Mouse (Mus musculus) liver, postnatal 0 days (tissue): Measurements from ENCODE around the gene Mri1. TPM values are rescaled to one million over a fixed set of nuclear protein-coding genes. Genes with fewer than 3 reads are reported as not detected.

Experiments
- ATAC-seq: fragments of 200-750 bp; cut with Nextera tagmentation; 2 replicates; pipeline ENCODE4 v1.8.0; 2017; ENCODE audit warnings: mild to moderate bottlenecking, moderate library complexity
- DNase-seq: peaks from one replicate; pipeline ENCODE4 v3.0.0-alpha.2; 2016
- H3K27ac ChIP-seq: fragments of 300-500 bp; sonication (generic); 2 replicates; pipeline ENCODE4 v1.5.1; 2014; ENCODE audit warnings: antibody characterized with exemption, moderate library complexity, mild to moderate bottlenecking, low read depth
- H3K27me3 ChIP-seq: fragments of 300-500 bp; sonication (generic); 2 replicates; pipeline ENCODE4 v1.6.1; 2014; ENCODE audit warnings: low read length, control low read depth, mixed read lengths; ENCODE audit not compliant: insufficient read depth
- H3K36me3 ChIP-seq: fragments of 300-500 bp; sonication (generic); replicated peaks from 2 replicates; pipeline ENCODE4 v1.6.1; 2014; ENCODE audit warnings: mild to moderate bottlenecking, control low read depth, low read length, moderate library complexity, mixed read lengths; ENCODE audit not compliant: insufficient read depth
- H3K4me1 ChIP-seq: fragments of 300-500 bp; sonication (generic); 2 replicates; pipeline ENCODE4 v1.6.1; 2014; ENCODE audit warnings: antibody characterized with exemption, mild to moderate bottlenecking, control low read depth; ENCODE audit not compliant: insufficient read depth
- H3K4me2 ChIP-seq: fragments of 300-500 bp; sonication (generic); 2 replicates; pipeline ENCODE4 v1.6.1; 2014; ENCODE audit warnings: low read depth, mild to moderate bottlenecking, low read length, moderate library complexity, mixed read lengths
- H3K4me3 ChIP-seq: fragments of 300-500 bp; sonication (generic); 2 replicates; pipeline ENCODE4 v1.5.1; 2014; ENCODE audit warnings: low read depth, low read length
- H3K9ac ChIP-seq: fragments of 300-500 bp; sonication (generic); replicated peaks from 2 replicates; pipeline ENCODE4 v1.6.1; 2014; ENCODE audit warnings: mild to moderate bottlenecking, moderate library complexity
- H3K9me3 ChIP-seq: fragments of 300-500 bp; sonication (generic); 2 replicates; pipeline ENCODE4 v1.6.1; 2016; ENCODE audit warnings: mild to moderate bottlenecking, control low read depth, low read length, mixed read lengths
- CTCF ChIP-seq: sonication (generic); IDR thresholded peaks from 2 replicates; pipeline ENCODE4 v1.5.1; 2016; ENCODE audit warnings: antibody characterized with exemption, low read depth
- EP300 ChIP-seq: IDR thresholded peaks from 2 replicates; pipeline ENCODE4 v1.6.1; 2016; ENCODE audit warnings: antibody characterized with exemption, low read depth, mild to moderate bottlenecking
- WGBS: fragments of 180-500 bp; shearing (Covaris S2); extraction: QIAGEN DNeasy Blood & Tissue Kit; methylation state at CpG from one replicate; pipeline ENCODE4 v1.1.7; 2014; ENCODE audit not compliant: insufficient replicate concordance; 5-methylcytosine and 5-hydroxymethylcytosine counted together
- polyA plus RNA-seq: library from polyadenylated mRNA; unstranded; fragments of >200 nt; fragmentation: Nextera tagmentation; extraction: Ambion mirVana; gene quantifications from 2 replicates; pipeline ENCODE4 v1.2.1, GENCODE M21; 2015

Gene Mri1
- 40.9 and 41.9 TPM in 2 replicates for polyA plus RNA-seq

DNA sequence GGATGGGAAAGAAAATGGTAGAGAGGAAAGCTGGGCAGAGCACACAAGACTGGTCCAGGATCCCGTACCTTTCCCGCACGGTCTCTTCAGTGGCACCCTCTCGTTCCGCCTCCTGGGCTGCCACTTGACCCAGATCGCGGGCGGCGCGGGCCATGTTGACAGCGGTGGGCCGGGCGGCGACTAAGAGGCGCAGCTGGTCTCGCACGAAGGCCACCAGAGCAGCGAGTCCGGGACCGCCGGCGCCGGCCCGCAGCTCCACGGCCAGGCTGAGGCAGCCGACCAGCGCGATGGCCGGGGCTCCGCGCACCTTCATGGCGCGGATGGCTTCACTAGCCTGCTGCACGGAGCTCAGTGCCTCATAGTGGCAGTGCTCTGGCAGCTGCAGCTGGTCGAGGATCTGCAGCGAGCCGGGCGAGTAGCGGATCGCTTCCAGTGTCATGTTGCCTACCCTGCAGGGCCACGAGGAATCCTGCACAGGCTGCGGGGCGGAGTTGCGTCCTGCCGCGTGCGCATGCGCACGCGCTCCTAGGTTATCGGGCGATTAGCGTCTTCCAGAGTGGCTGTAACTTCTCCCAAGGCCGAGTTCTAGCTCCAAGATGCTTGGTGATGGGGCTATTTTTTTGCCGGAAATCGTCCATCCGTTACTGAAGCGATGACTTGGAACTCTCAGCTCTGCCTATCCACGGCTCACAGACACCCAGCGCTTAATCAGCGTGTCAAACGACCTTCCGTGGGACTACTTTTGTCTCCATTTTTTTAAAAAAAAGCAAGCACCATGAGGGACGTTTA, at the start of gene Mri1:
Gene Mri1, minus strand, starts transcription at position 505 of the 789 bp plus-strand sequence.
- Histone ChIP-seq H3K9me3 (no peaks in the 10 kb centered on the region), H3K4me1 (peaks cover 18% of the 10 kb centered on the region), H3K27ac (peak within 1 kb of the TSS; percentile 84), H3K36me3 (peaks cover 41% of the 10 kb centered on the region), H3K4me3 (peak within 1 kb of the TSS; percentile 73), H3K9ac (peak within 1 kb of the TSS; percentile 78), H3K4me2 (peak within 1 kb of the TSS; percentile 96), H3K27me3 (no peaks in the 10 kb centered on the region)
- TF ChIP-seq EP300 (no peak), CTCF (0 out of 2 replicates have a peak, but pooled peaks have one; percentile 10)
- peak; percentile 89 for DNase-seq
- 2% methylated on average over 62 of the region's 64 CpGs for WGBS
- peak; percentile 88 for ATAC-seq

DNA sequence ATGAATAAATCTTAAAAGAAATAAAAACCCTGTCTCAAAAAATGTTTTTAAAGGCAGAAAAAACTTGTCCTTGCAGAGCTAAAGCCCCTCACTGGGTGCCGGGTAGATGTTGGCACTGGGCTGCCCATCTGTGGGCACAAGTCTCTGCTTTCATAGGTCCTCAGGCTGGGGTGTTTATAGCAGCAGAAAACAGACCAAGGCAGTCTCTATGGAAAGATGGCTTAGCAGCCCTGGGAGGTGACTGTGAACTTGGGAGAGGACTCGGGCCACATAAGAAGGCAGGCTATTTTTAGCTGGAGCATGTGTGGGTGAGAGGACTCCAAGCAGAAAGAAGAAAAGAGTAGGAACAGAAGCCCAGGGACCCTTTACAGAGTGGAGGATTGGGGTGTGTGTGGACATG, 46.8 kb upstream of the Mri1 start:
- TF ChIP-seq EP300 (no peak), CTCF (no peak)
- Histone ChIP-seq H3K36me3 (no peaks in the 10 kb centered on the region), H3K9ac (no peak overlapping the region), H3K4me1 (no peaks in the 10 kb centered on the region), H3K4me2 (no peak overlapping the region), H3K4me3 (no peak overlapping the region), H3K27ac (no peak overlapping the region), H3K9me3 (0 out of 2 replicates have a peak, but pooled peaks cover 3% of the 10 kb centered on the region), H3K27me3 (no peaks in the 10 kb centered on the region)
- 73% methylated on average over 2 of the region's 2 CpGs for WGBS
- no peak for DNase-seq
- ATAC-seq: no peak

DNA sequence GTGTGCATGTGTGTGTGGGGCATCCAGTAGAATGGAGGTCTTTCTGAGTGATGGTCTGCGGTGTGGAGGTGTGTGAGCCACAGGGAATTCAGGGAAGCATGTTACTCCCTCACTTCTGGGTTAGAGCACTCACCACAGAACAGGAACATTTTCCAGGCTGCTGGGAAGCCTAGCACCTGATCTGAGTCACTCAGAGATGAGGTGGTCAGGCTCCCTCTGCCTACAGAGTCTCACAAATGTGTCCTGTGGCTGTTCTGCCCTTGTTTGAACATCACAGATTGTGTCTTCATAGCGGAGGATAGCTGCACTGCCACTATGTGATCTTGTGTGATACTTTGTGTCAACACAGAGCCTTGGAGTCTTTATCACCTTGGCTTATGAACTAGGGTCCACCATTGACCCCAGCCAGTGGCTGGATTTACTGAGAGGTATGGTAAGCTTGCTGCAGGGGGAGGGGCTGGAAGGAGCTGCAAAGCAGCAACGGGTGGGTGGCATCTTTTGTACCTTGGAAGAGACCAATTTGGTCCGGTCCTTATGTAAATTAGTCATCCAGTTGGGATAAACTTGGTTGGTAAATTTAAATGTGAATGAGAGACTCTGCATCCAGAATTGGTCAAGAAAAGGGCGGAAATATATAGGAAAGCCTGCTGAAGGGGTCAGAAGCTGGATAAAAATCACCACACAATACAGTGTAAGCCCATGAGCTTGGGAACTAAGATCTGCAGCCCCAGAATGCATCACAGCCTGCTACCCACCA, 40.1 kb upstream of the Mri1 start:
- no peaks in the 10 kb centered on the region for H3K36me3 ChIP-seq
- H3K27ac ChIP-seq: no peak overlapping the region
- no peaks in the 10 kb centered on the region for H3K27me3 ChIP-seq
- no peak overlapping the region for H3K9ac ChIP-seq
- H3K4me1 ChIP-seq: no peaks in the 10 kb centered on the region
- H3K9me3 ChIP-seq: 0 out of 2 replicates have a peak, but pooled peaks cover 3% of the 10 kb centered on the region
- no peak for TF ChIP-seq EP300
- TF ChIP-seq CTCF: no peak
- no peak overlapping the region for H3K4me2 ChIP-seq
- no peak overlapping the region for H3K4me3 ChIP-seq
- DNase-seq: no peak
- no peak for ATAC-seq
- 68% methylated on average over 5 of the region's 5 CpGs for WGBS

GRCm38 (mm10) chr8:84291688-84292087, 34.6 kb upstream of the Mri1 start:
- Histone ChIP-seq H3K4me1 (no peaks in the 10 kb centered on the region), H3K9ac (no peak overlapping the region), H3K27me3 (no peaks in the 10 kb centered on the region), H3K36me3 (no peaks in the 10 kb centered on the region), H3K4me2 (no peak overlapping the region), H3K9me3 (no peaks in the 10 kb centered on the region), H3K4me3 (no peak overlapping the region), H3K27ac (no peak overlapping the region)
- ATAC-seq (no peak), DNase-seq (peak; percentile 58)
- WGBS: 21% methylated on average over 8 of the region's 8 CpGs
- TF ChIP-seq EP300 (no peak), CTCF (peak; percentile 72)

DNA sequence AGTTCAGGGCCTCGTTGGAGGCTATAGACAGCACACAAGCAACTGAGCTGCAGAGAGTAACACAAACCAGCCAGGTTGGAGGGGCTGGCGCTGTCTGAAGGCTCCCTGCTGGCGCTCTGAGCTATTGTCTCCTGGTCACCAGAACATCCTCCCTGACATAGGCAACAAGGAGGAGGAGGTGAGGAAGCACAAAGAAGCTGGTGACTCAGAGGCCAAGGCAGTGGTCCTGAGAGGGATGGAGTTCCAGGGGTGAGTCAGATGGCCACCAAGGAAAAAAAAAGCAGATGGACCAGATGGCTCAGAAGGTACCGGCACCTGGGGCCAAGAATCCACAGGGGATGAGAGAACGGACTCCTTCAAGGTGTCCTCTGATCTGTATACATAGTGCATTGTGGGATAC, 34.0 kb upstream of the Mri1 start:
- Histone ChIP-seq H3K27ac (no peak overlapping the region), H3K9me3 (no peaks in the 10 kb centered on the region), H3K4me1 (no peaks in the 10 kb centered on the region), H3K9ac (no peak overlapping the region), H3K27me3 (no peaks in the 10 kb centered on the region), H3K36me3 (no peaks in the 10 kb centered on the region), H3K4me3 (no peak overlapping the region), H3K4me2 (no peak overlapping the region)
- ATAC-seq: no peak
- WGBS: 78% methylated on average over 5 of the region's 5 CpGs
- no peak for DNase-seq
- no peak for TF ChIP-seq CTCF
- TF ChIP-seq EP300: no peak

- Histone ChIP-seq H3K9ac (no peak overlapping the region), H3K9me3 (no peaks in the 10 kb centered on the region), H3K4me2 (no peak overlapping the region), H3K4me1 (no peaks in the 10 kb centered on the region), H3K4me3 (no peak overlapping the region), H3K27ac (no peak overlapping the region), H3K27me3 (no peaks in the 10 kb centered on the region), H3K36me3 (no peaks in the 10 kb centered on the region)
- ATAC-seq (no peak), DNase-seq (peak; percentile 24)
- WGBS: 54% methylated on average over 2 of the region's 2 CpGs
- peak; percentile 41 for TF ChIP-seq CTCF
- TF ChIP-seq EP300: no peak
Observed at GRCm38 (mm10) chr8:84288892-84289291, 31.8 kb upstream of the Mri1 start.
